Mouse (Mus musculus) lung, postnatal 25 days (tissue): Measurements from ENCODE around the gene Olfr1089.

Experiments
- DNase-seq: peaks from one replicate; pipeline ENCODE4 v3.0.0; 2022; ENCODE audit warnings: low spot score

Olfr1089 gene

GRCm38 (mm10) chr2:86733601-86734000, at the start of gene Olfr1089:
Olfr1089 (minus strand) TSS chr2:86733701.
- DNase-seq, result no peak

GRCm38 (mm10) chr2:86782179-86782578, 48.7 kb upstream of the Olfr1089 start, which contains the start of gene Olfr1093:
Olfr1093 (plus strand) TSS chr2:86782479.
- DNase-seq, result no peak

- DNase-seq, result no peak
Measured at GRCm38 (mm10) chr2:86761050-86761449, 27.5 kb upstream of the Olfr1089 start.

GRCm38 (mm10) chr2:86758893-86759292, 25.4 kb upstream of the Olfr1089 start, which contains the start of gene Olfr1090:
Olfr1090 (minus strand) TSS chr2:86758993.
- DNase-seq, result no peak

DNA sequence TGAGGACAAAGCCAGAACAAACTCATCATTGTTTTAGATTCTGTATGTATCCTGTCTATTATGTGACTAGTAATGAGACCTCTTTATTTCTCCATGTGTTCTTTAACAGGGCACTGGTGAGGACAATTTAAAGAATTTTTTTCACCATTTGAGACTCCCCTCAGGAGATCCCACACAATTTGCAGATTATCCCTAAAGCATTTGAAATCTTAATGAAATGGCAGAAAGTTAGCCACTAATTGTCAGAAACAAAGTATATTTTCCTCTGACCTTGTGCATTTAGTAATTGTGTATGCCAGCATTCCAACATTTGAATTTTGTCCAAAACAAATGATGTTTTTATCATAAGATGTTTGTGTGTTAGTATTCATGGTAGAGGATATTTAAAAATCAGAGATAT, 35.2 kb downstream of the Olfr1089 start, which contains the start of gene Olfr1087:
Gene Olfr1087, minus strand, starts transcription at position 101 of the 400 bp plus-strand sequence.
- DNase-seq, result no peak
